Mouse (Mus musculus): ENCODE measurements around the gene Ttll1. TPM values are rescaled to one million over a fixed set of nuclear protein-coding genes. Genes with fewer than 3 reads are reported as not detected.

Gene Ttll1
- 27.3 and 28.2 TPM in 2 replicates for polyA plus RNA-seq (2015; fragmentation: Nextera tagmentation; extraction: Ambion mirVana)

DNA sequence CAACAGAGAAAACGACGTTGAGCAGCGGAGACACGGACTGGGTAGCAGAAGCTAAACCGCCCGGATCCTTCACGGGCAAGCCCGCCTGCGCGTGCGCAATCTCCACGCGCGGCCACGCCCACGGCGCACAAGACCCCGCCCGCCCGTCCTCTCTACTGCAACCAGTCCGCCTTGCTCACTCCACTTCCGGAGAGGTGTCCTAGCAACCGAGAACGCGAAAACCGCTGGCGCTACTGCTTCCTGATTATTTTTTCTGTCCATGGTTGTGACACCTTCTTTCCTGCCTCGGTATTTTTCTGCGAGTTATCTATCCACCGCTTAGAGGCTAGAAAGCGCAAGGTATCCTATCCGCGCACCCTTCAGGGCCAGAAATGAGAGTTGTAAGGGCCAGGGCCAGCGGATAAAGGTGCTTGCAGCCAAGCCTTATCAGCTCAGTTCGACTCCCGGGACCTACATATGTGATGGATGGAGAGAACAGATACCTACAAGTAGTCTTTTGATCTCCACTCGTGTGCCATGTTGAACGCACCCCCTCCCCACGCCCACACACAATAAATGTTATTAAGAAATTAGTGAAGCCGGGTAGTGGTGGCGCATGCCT lies at the start of gene Ttll1:
Gene Ttll1 (minus strand): TSS at position 89 of the 601 bp plus-strand sequence.
- Histone ChIP-seq H3K36me3 (ENCODE audit: insufficient read depth, low read length) (no peaks in the 10 kb centered on the region), H3K27me3 (ENCODE audit: insufficient read depth, low read length) (no peaks in the 10 kb centered on the region), H3K4me3 (ENCODE audit: low read length) (peak within 1 kb of the TSS; percentile 69), H3K9ac (replicated peaks; ENCODE audit: low read length) (peak within 1 kb of the TSS; percentile 66), H3K9me3 (ENCODE audit: low read length) (no peaks in the 10 kb centered on the region), H3K4me1 (ENCODE audit: insufficient read depth, low read length) (peaks cover 9% of the 10 kb centered on the region), H3K27ac (ENCODE audit: low read length) (peak within 1 kb of the TSS; percentile 57; the same call in 1 of the 2 replicates), H3K4me2 (replicated peaks; ENCODE audit: low read depth, low read length) (peak within 1 kb of the TSS; percentile 83)
- 13% methylated on average over 41 of the region's 41 CpGs for WGBS
- ATAC-seq (ENCODE audit: low FRiP score, low TSS enrichment): peak; percentile 95

DNA sequence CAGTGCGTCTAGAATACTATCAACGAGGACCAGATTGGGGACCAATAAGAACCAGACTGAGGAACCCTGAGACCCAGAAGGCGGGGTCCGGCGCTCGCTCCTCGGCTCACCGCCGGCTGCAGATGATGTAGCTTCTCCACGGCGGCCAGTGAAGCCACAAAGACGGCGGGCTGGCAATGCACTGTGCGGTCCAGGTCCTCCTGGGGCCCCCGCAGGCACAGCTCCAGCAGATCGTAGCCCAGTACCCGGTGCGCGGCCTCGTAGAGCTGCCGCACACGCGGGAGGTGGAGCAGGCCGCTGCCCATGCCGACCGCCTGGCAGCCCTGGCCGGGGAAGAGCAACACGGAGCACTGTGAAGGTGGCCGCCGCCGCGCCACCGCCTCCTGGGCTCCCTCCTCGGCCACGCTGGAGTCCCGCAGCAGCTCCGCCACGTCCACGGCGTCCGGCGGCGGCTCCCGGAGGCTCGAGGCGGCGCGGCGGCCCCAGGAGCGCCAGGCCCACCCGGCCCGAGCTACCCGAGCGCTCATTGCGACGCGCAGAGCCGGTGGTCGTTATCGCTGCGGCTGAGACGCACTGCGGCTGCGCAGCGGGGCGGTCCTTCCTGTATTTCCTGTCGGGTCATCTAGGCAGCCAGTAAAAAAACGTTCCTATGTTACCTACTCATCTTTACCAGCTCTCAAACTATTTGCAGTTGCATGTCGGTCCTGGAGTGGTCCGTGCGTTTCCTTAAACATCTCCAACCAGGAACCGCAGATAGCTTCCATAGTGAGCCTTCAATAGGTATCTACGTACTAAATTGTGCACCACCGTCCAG lies 44.7 kb upstream of the Ttll1 start:
- Histone ChIP-seq H3K27ac (ENCODE audit: low read length) (peak overlapping the region; percentile 93), H3K9me3 (ENCODE audit: low read length) (no peaks in the 10 kb centered on the region), H3K4me3 (ENCODE audit: low read length) (peak overlapping the region; percentile 89), H3K9ac (replicated peaks; ENCODE audit: low read length) (peak overlapping the region; percentile 97), H3K36me3 (ENCODE audit: insufficient read depth, low read length) (peaks cover 12% of the 10 kb centered on the region), H3K27me3 (ENCODE audit: insufficient read depth, low read length) (no peaks in the 10 kb centered on the region), H3K4me1 (ENCODE audit: insufficient read depth, low read length) (peaks cover 6% of the 10 kb centered on the region), H3K4me2 (replicated peaks; ENCODE audit: low read depth, low read length) (peak overlapping the region; percentile 86)
- under 1% methylated on average over 73 of the region's 74 CpGs for WGBS
- ATAC-seq (ENCODE audit: low FRiP score, low TSS enrichment): peak; percentile 89

DNA sequence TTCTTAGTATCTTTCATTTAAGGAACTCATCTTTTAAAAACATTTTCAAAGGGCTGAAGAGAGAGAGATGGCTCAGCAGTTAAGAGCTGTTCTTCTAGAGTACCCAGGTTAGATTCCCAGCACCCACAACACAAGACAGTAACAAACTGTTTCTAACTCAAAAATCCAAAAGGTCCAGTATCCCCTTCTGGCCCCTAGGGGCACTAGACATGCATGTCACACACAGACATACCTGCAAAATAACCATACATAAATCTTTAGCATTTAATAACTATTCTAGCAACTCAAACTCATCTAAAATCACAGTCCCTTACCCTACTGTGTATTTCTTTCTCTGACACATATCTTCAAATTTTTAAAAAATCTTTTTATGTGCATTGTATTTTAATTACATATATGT lies 43.1 kb upstream of the Ttll1 start:
- Histone ChIP-seq H3K4me1 (ENCODE audit: insufficient read depth, low read length) (peaks cover 6% of the 10 kb centered on the region), H3K4me3 (ENCODE audit: low read length) (no peak overlapping the region), H3K9me3 (ENCODE audit: low read length) (no peaks in the 10 kb centered on the region), H3K9ac (replicated peaks; ENCODE audit: low read length) (no peak overlapping the region), H3K4me2 (replicated peaks; ENCODE audit: low read depth, low read length) (no peak overlapping the region), H3K27me3 (ENCODE audit: insufficient read depth, low read length) (no peaks in the 10 kb centered on the region), H3K36me3 (ENCODE audit: insufficient read depth, low read length) (peaks cover 26% of the 10 kb centered on the region), H3K27ac (ENCODE audit: low read length) (no peak overlapping the region)
- ATAC-seq (ENCODE audit: low FRiP score, low TSS enrichment): no peak

DNA sequence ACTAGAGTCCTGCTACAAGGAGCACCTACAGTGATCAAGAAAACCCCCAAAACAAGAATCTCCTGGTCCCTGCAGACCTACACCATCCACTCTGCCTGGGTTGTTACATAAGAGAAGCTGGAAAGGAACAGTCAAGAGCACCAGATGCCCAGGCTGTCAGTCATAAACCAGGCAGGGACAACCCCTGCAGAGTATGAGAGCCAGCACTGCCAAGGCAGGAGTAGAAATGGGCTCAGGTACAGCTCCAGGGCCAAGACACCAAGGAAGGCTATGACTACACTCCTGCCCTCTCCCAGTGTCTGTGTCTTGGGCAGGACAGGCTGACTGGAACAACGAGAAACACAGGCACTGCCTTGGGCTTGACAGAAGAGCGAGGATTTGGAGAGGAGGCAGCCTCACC lies 39.4 kb upstream of the Ttll1 start:
- H3K9ac ChIP-seq (replicated peaks; ENCODE audit: low read length): no peak overlapping the region
- H3K36me3 ChIP-seq (ENCODE audit: insufficient read depth, low read length): peaks cover 53% of the 10 kb centered on the region
- no peaks in the 10 kb centered on the region for H3K9me3 ChIP-seq (ENCODE audit: low read length)
- H3K4me1 ChIP-seq (ENCODE audit: insufficient read depth, low read length): peaks cover 6% of the 10 kb centered on the region
- H3K4me2 ChIP-seq (replicated peaks; ENCODE audit: low read depth, low read length): no peak overlapping the region
- H3K27me3 ChIP-seq (ENCODE audit: insufficient read depth, low read length): no peaks in the 10 kb centered on the region
- no peak overlapping the region for H3K4me3 ChIP-seq (ENCODE audit: low read length)
- no peak overlapping the region for H3K27ac ChIP-seq (ENCODE audit: low read length)
- 86% methylated on average over 2 of the region's 2 CpGs for WGBS
- ATAC-seq (ENCODE audit: low FRiP score, low TSS enrichment): no peak

DNA sequence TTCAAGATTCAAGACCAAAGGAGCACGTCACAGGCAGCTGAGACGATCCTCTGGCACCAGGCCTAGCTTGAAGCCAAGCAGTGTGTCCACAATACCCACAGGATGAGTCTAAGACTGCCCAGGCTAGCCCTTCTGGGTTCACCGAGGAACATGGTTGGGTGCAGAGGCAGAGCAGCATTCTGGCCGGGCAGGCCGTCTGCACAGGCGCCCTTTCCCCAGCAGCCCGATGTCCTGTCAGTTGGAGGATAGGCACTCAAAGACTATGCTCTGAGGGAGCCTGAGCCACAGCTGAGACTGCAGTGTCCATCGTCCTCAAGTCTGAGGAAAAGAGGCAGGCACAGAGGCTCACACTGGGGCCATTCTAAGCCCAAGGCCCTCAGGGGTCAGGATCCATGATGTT lies 36.5 kb upstream of the Ttll1 start:
- no peaks in the 10 kb centered on the region for H3K27me3 ChIP-seq (ENCODE audit: insufficient read depth, low read length)
- H3K9ac ChIP-seq (replicated peaks; ENCODE audit: low read length): no peak overlapping the region
- no peaks in the 10 kb centered on the region for H3K4me1 ChIP-seq (ENCODE audit: insufficient read depth, low read length)
- no peak overlapping the region for H3K4me2 ChIP-seq (replicated peaks; ENCODE audit: low read depth, low read length)
- peaks cover 50% of the 10 kb centered on the region for H3K36me3 ChIP-seq (ENCODE audit: insufficient read depth, low read length)
- no peak for ATAC-seq (ENCODE audit: low FRiP score, low TSS enrichment)
- WGBS: 90% methylated on average over 8 of the region's 8 CpGs
- no peak overlapping the region for H3K27ac ChIP-seq (ENCODE audit: low read length)
- no peaks in the 10 kb centered on the region for H3K9me3 ChIP-seq (ENCODE audit: low read length)
- no peak overlapping the region for H3K4me3 ChIP-seq (ENCODE audit: low read length)

DNA sequence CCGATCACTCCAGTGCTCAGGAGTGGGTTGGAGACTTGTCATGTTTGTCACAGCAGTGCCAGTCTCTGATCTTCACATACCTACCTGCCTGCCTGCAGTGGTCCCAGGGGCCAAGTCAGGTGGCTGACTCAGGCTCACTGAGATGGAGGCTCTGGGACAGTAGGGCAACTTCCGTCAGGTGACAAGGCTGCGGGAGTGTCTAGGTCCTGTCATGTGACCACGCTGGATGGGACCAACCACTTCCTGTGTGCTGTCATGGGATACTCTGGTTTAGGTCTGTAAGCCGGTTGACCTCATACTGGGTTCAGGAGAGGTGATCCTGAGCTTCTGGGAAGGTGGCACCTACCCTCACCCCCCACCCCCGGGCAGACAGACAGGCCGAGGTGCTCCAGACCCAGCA lies 35.3 kb upstream of the Ttll1 start:
- no peak overlapping the region for H3K4me3 ChIP-seq (ENCODE audit: low read length)
- H3K9ac ChIP-seq (replicated peaks; ENCODE audit: low read length): no peak overlapping the region
- peaks cover 47% of the 10 kb centered on the region for H3K36me3 ChIP-seq (ENCODE audit: insufficient read depth, low read length)
- WGBS: 93% methylated on average over 7 of the region's 7 CpGs
- no peak for ATAC-seq (ENCODE audit: low FRiP score, low TSS enrichment)
- no peaks in the 10 kb centered on the region for H3K27me3 ChIP-seq (ENCODE audit: insufficient read depth, low read length)
- H3K4me1 ChIP-seq (ENCODE audit: insufficient read depth, low read length): no peaks in the 10 kb centered on the region
- H3K27ac ChIP-seq (ENCODE audit: low read length): no peak overlapping the region
- H3K4me2 ChIP-seq (replicated peaks; ENCODE audit: low read depth, low read length): no peak overlapping the region
- H3K9me3 ChIP-seq (ENCODE audit: low read length): no peaks in the 10 kb centered on the region

DNA sequence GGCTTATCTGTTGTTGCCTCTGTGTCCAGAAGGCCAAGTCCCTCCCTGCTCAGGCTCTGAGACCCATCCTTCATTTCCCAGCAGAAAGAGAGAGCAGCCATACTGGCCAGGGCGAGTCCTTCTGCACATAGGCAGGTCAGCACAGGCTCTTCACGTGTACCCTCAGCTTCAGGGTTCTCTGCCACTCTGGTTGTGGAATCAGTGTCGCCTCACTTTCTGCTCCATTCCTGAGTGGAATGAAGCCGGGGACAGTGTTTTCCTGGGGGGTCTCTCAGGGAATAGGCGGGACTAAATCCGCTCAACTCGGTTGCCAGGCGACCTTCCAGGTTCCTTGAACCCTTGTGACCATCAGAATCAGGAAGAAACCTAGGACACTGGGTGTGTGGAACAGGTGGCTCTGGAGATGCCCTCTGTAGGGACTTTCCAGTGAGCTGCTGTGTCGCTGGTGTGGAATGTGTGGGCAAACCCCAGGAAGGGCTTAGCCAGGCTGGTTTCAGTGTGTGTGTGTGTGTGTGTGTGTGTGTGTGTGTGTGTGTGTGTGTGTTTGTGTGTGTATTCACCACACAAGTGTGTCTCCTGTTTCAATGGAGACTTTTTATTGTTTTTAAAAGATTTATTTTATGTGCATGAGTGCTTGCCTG lies 31.1 kb upstream of the Ttll1 start:
- Histone ChIP-seq H3K27ac (ENCODE audit: low read length) (no peak overlapping the region), H3K9me3 (ENCODE audit: low read length) (no peaks in the 10 kb centered on the region), H3K36me3 (ENCODE audit: insufficient read depth, low read length) (peaks cover 7% of the 10 kb centered on the region; the same call in 1 of the 2 replicates), H3K9ac (replicated peaks; ENCODE audit: low read length) (no peak overlapping the region), H3K27me3 (ENCODE audit: insufficient read depth, low read length) (no peaks in the 10 kb centered on the region), H3K4me1 (ENCODE audit: insufficient read depth, low read length) (peaks cover 14% of the 10 kb centered on the region), H3K4me2 (replicated peaks; ENCODE audit: low read depth, low read length) (no peak overlapping the region), H3K4me3 (ENCODE audit: low read length) (no peak overlapping the region)
- 86% methylated on average over 9 of the region's 9 CpGs for WGBS
- ATAC-seq (ENCODE audit: low FRiP score, low TSS enrichment): no peak

DNA sequence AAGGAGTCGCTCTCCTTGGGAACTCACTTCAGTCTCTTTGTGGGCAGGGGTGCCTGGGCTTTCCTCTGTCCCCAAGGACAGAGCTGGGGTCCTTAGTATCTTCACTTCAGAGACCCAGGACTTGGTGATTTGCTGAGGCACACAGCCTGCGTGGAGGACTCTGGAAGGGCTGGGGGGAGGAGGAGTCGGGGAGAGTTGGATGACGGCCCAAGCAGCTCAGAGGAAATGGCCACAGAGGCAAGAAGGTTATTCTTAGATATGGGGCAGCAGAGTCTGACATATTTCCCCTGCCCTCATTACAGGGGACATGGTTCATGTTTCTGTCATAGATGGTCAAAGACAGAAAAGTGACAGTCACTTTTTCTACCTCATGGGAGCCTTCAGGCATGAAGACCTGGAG lies 29.2 kb upstream of the Ttll1 start:
- no peak overlapping the region for H3K27ac ChIP-seq (ENCODE audit: low read length)
- no peak overlapping the region for H3K4me2 ChIP-seq (replicated peaks; ENCODE audit: low read depth, low read length)
- no peak overlapping the region for H3K4me3 ChIP-seq (ENCODE audit: low read length)
- H3K9me3 ChIP-seq (ENCODE audit: low read length): no peaks in the 10 kb centered on the region
- no peaks in the 10 kb centered on the region for H3K27me3 ChIP-seq (ENCODE audit: insufficient read depth, low read length)
- WGBS: 41% methylated on average over 4 of the region's 4 CpGs
- H3K9ac ChIP-seq (replicated peaks; ENCODE audit: low read length): no peak overlapping the region
- ATAC-seq (ENCODE audit: low FRiP score, low TSS enrichment): 0 out of 2 replicates have a peak, but pooled peaks have one; percentile 46
- no peaks in the 10 kb centered on the region for H3K36me3 ChIP-seq (ENCODE audit: insufficient read depth, low read length)
- H3K4me1 ChIP-seq (ENCODE audit: insufficient read depth, low read length): peaks cover 14% of the 10 kb centered on the region

DNA sequence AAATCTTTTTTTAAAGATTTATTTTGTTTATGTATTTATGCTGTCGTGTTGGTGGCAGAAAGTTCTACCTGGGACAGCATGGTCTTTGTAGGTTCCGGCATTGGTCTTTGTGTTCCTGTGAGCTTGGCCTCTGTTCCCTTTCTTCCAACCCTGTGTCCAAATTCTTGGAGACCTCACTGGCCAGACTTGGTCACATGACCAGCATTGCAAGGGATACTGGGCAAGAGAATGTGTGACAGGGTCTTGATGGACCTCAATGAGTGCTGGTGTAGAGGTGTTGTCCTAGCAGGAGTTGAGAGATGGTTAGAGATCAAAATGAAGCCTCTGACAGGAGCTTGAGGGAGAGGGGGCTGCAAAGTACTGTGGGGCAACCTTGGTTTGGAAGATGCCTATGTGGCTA lies 28.2 kb upstream of the Ttll1 start:
- H3K4me3 ChIP-seq (ENCODE audit: low read length): no peak overlapping the region
- no peak overlapping the region for H3K9ac ChIP-seq (replicated peaks; ENCODE audit: low read length)
- ATAC-seq (ENCODE audit: low FRiP score, low TSS enrichment): no peak
- peaks cover 14% of the 10 kb centered on the region for H3K4me1 ChIP-seq (ENCODE audit: insufficient read depth, low read length)
- no peaks in the 10 kb centered on the region for H3K27me3 ChIP-seq (ENCODE audit: insufficient read depth, low read length)
- no peak overlapping the region for H3K27ac ChIP-seq (ENCODE audit: low read length)
- no peaks in the 10 kb centered on the region for H3K36me3 ChIP-seq (ENCODE audit: insufficient read depth, low read length)
- H3K9me3 ChIP-seq (ENCODE audit: low read length): no peaks in the 10 kb centered on the region
- no peak overlapping the region for H3K4me2 ChIP-seq (replicated peaks; ENCODE audit: low read depth, low read length)
- 100% methylated on average over 2 of the region's 2 CpGs for WGBS

DNA sequence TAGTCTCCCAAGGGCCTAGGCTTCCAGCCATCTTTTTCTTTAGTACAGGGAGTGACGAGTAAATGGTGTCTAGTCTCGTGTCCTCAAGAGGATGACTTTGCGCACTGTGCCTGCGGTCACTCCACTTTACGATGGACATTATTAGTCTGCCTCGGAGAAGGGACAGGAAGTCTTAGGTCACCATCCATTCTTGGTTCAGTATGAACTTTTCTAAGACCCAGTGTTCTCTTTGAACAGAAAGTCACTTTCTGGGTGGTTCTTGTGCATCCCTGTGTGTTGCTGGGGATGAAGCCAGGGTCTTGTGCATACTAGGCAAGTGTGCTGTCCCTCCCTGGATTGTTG lies 25.2 kb upstream of the Ttll1 start:
- no peaks in the 10 kb centered on the region for H3K27me3 ChIP-seq (ENCODE audit: insufficient read depth, low read length)
- no peaks in the 10 kb centered on the region for H3K9me3 ChIP-seq (ENCODE audit: low read length)
- 67% methylated on average over 6 of the region's 6 CpGs for WGBS
- peaks cover 15% of the 10 kb centered on the region for H3K4me1 ChIP-seq (ENCODE audit: insufficient read depth, low read length)
- H3K36me3 ChIP-seq (ENCODE audit: insufficient read depth, low read length): no peaks in the 10 kb centered on the region
- no peak overlapping the region for H3K4me3 ChIP-seq (ENCODE audit: low read length)
- no peak overlapping the region for H3K9ac ChIP-seq (replicated peaks; ENCODE audit: low read length)
- no peak overlapping the region for H3K4me2 ChIP-seq (replicated peaks; ENCODE audit: low read depth, low read length)
- no peak for ATAC-seq (ENCODE audit: low FRiP score, low TSS enrichment)
- no peak overlapping the region for H3K27ac ChIP-seq (ENCODE audit: low read length)
